Mouse (Mus musculus) myocyte (in vitro differentiated cells): Measurements from ENCODE around the gene Rps17.

Experiments used
- E2F4 ChIP-seq: IDR thresholded peaks from one replicate; pipeline ENCODE4 v1.6.1; 2011; ENCODE audit warnings: mild to moderate bottlenecking, control low read depth, moderate library complexity; ENCODE audit not compliant: insufficient read depth
- MAX ChIP-seq: IDR thresholded peaks from one replicate; pipeline ENCODE4 v1.6.1; 2011; ENCODE audit warnings: low read depth, mild to moderate bottlenecking, control low read depth
- MYOD1 ChIP-seq, 3 experiments: IDR thresholded peaks; one replicate each; pipeline ENCODE4 v1.6.1; 2011; ENCODE audit warnings: control low read depth in 2 of 3, low read depth in 2 of 3, mild to moderate bottlenecking in 2 of 3, moderate library complexity in 1 of 3; ENCODE audit not compliant: insufficient read length in 2 of 3, control insufficient read depth in 1 of 3
- MYOG ChIP-seq, 3 experiments: IDR thresholded peaks; one replicate each; pipeline ENCODE4 v1.6.1; 2011; ENCODE audit warnings: control low read depth in 2 of 3, low read depth in 2 of 3, mild to moderate bottlenecking in 2 of 3; ENCODE audit not compliant: insufficient read length in 2 of 3, control insufficient read depth in 1 of 3, insufficient read depth in 1 of 3
- POLR2A ChIP-seq: IDR thresholded peaks from one replicate; pipeline ENCODE4 v1.6.1; 2011; ENCODE audit warnings: low read depth, mild to moderate bottlenecking, control low read depth, moderate library complexity; ENCODE audit not compliant: insufficient read length
- POLR2AphosphoS2 ChIP-seq: IDR thresholded peaks from one replicate; pipeline ENCODE4 v1.6.1; 2011; ENCODE audit warnings: low read depth, control low read depth; ENCODE audit not compliant: insufficient read length
- SRF ChIP-seq: IDR thresholded peaks from one replicate; pipeline ENCODE4 v1.6.1; 2011; ENCODE audit warnings: low read depth; ENCODE audit not compliant: control insufficient read depth, insufficient read length
- TCF12 ChIP-seq: IDR thresholded peaks from one replicate; pipeline ENCODE4 v1.6.1; 2011; ENCODE audit warnings: mild to moderate bottlenecking, control low read depth; ENCODE audit not compliant: poor library complexity, insufficient read depth, severe bottlenecking
- USF1 ChIP-seq: IDR thresholded peaks from one replicate; pipeline ENCODE4 v1.6.1; 2011; ENCODE audit warnings: low read depth, mild to moderate bottlenecking, control low read depth, moderate library complexity

GRCm38 (mm10) chr7:81369724-81370123, 24.7 kb upstream of the Rps17 start:
- TF ChIP-seq E2F4 (no peak), SRF (no peak), POLR2A (no peak), POLR2AphosphoS2 (no peak), MAX (no peak), MYOD1 (IDR thresholded peaks at IDR 0.05; ENCODE audit: control insufficient read depth in 1 of 3, insufficient read length in 2 of 3, low read depth in 2 of 3) (no peak), USF1 (no peak), TCF12 (no peak), MYOG (IDR thresholded peaks at IDR 0.05; ENCODE audit: control insufficient read depth in 1 of 3, insufficient read depth in 1 of 3, insufficient read length in 2 of 3, low read depth in 2 of 3) (no peak)
